Mouse (Mus musculus): ENCODE data around the gene Crtc3. TPM values are rescaled to one million over a fixed set of nuclear protein-coding genes. Genes with fewer than 3 reads are reported as not detected.

Crtc3 gene
- polyA plus RNA-seq, 1 experiment from 2014 or later, result 16.6 TPM

GRCm38 (mm10) chr7:80642552-80642951 is 46.1 kb downstream of the Crtc3 start:
- H3K27me3 ChIP-seq (replicated peaks; ENCODE audit: control insufficient read depth, insufficient read depth, low read length), result no peaks in the 10 kb centered on the region
- no peak overlapping the region for H3K4me3 ChIP-seq (ENCODE audit: low read depth, low read length)
- H3K9me3 ChIP-seq (ENCODE audit: control insufficient read depth, low read length), result no peaks in the 10 kb centered on the region
- 54% methylated on average over 5 of the region's 5 CpGs for WGBS
- no peak overlapping the region for H3K4me2 ChIP-seq
- H3K27ac ChIP-seq (ENCODE audit: low read depth, low read length), result no peak overlapping the region
- H3K36me3 ChIP-seq (ENCODE audit: control insufficient read depth, insufficient read depth, low read length), result no peaks in the 10 kb centered on the region
- DNase-seq (ENCODE audit: low spot score) (no peak), ATAC-seq (replicated peaks; ENCODE audit: low FRiP score) (no peak)
- peaks cover 56% of the 10 kb centered on the region for H3K4me1 ChIP-seq (replicated peaks; ENCODE audit: control insufficient read depth, insufficient read depth, low read length)
- no peak overlapping the region for H3K9ac ChIP-seq (ENCODE audit: low read depth, low read length)

DNA sequence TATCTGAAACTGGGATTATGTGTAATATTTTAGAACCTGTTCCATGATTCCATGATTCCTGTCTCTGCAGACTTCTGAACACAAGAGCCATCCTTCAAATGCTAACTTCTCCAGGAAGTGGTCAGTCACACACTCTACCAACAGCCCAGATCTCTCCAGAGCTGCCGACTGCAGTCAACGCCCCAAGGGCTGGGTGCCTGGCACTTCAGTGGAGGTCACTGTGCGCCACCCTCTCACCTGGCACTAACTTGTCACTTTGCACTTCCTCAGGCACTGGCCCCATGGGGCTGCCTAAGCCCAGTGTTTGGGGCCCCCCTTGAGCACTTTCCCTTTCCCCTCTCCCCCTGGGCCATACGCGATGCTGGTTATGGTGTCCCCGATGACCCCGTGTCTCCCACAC is 46.8 kb downstream of the Crtc3 start:
- no peak overlapping the region for H3K9ac ChIP-seq (ENCODE audit: low read depth, low read length)
- H3K4me3 ChIP-seq (ENCODE audit: low read depth, low read length), result no peak overlapping the region
- H3K9me3 ChIP-seq (ENCODE audit: control insufficient read depth, low read length), result no peaks in the 10 kb centered on the region
- peak overlapping the region; percentile 45; the same call in 1 of the 2 replicates for H3K27ac ChIP-seq (ENCODE audit: low read depth, low read length)
- peaks cover 54% of the 10 kb centered on the region for H3K4me1 ChIP-seq (replicated peaks; ENCODE audit: control insufficient read depth, insufficient read depth, low read length)
- H3K4me2 ChIP-seq, result peak overlapping the region; percentile 16
- H3K36me3 ChIP-seq (ENCODE audit: control insufficient read depth, insufficient read depth, low read length), result no peaks in the 10 kb centered on the region
- ATAC-seq (replicated peaks; ENCODE audit: low FRiP score) (no peak), DNase-seq (ENCODE audit: low spot score) (no peak)
- no peaks in the 10 kb centered on the region for H3K27me3 ChIP-seq (replicated peaks; ENCODE audit: control insufficient read depth, insufficient read depth, low read length)
- 63% methylated on average over 7 of the region's 7 CpGs for WGBS

GRCm38 (mm10) chr7:80641497-80641896 is 47.2 kb downstream of the Crtc3 start:
- ATAC-seq (replicated peaks; ENCODE audit: low FRiP score) (no peak), DNase-seq (ENCODE audit: low spot score) (no peak)
- H3K4me3 ChIP-seq (ENCODE audit: low read depth, low read length), result no peak overlapping the region
- no peak overlapping the region for H3K9ac ChIP-seq (ENCODE audit: low read depth, low read length)
- H3K27me3 ChIP-seq (replicated peaks; ENCODE audit: control insufficient read depth, insufficient read depth, low read length), result no peaks in the 10 kb centered on the region
- peak overlapping the region; percentile 16; the same call in 1 of the 2 replicates for H3K4me2 ChIP-seq
- no peaks in the 10 kb centered on the region for H3K36me3 ChIP-seq (ENCODE audit: control insufficient read depth, insufficient read depth, low read length)
- H3K4me1 ChIP-seq (replicated peaks; ENCODE audit: control insufficient read depth, insufficient read depth, low read length), result peaks cover 55% of the 10 kb centered on the region
- no peaks in the 10 kb centered on the region for H3K9me3 ChIP-seq (ENCODE audit: control insufficient read depth, low read length)
- 12% methylated on average over 4 of the region's 4 CpGs for WGBS
- H3K27ac ChIP-seq (ENCODE audit: low read depth, low read length), result peak overlapping the region; percentile 45; the same call in 1 of the 2 replicates

GRCm38 (mm10) chr7:80639981-80640380 is 48.7 kb downstream of the Crtc3 start:
- no peak for ATAC-seq (replicated peaks; ENCODE audit: low FRiP score)
- no peaks in the 10 kb centered on the region for H3K36me3 ChIP-seq (ENCODE audit: control insufficient read depth, insufficient read depth, low read length)
- H3K27me3 ChIP-seq (replicated peaks; ENCODE audit: control insufficient read depth, insufficient read depth, low read length), result no peaks in the 10 kb centered on the region
- no peak for DNase-seq (ENCODE audit: low spot score)
- WGBS, result 76% methylated on average over 3 of the region's 3 CpGs
- no peak overlapping the region for H3K27ac ChIP-seq (ENCODE audit: low read depth, low read length)
- no peak overlapping the region for H3K4me2 ChIP-seq
- H3K4me3 ChIP-seq (ENCODE audit: low read depth, low read length), result no peak overlapping the region
- no peak overlapping the region for H3K9ac ChIP-seq (ENCODE audit: low read depth, low read length)
- no peaks in the 10 kb centered on the region for H3K9me3 ChIP-seq (ENCODE audit: control insufficient read depth, low read length)
- H3K4me1 ChIP-seq (replicated peaks; ENCODE audit: control insufficient read depth, insufficient read depth, low read length), result peaks cover 62% of the 10 kb centered on the region

DNA sequence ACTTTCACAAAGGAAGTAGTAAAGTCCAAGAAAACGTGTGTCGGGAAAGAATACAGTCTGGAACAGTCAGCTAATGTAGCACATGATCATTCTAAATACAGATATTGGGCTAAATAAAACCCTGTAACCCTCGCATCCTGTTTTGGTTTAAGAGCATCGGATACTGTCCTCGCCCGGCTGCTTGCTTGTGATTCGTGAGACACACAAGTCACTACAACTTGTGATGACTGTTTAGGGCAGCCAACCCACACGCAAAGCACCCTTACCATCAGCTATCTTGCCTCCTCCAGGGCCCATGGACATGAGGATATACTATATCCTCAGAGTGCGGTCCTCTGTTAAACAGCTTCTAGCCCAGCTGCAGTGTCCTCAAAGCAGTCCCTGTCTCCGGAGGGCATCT is 50.2 kb downstream of the Crtc3 start:
- H3K27me3 ChIP-seq (replicated peaks; ENCODE audit: control insufficient read depth, insufficient read depth, low read length), result no peaks in the 10 kb centered on the region
- peaks cover 62% of the 10 kb centered on the region for H3K4me1 ChIP-seq (replicated peaks; ENCODE audit: control insufficient read depth, insufficient read depth, low read length)
- no peak overlapping the region for H3K9ac ChIP-seq (ENCODE audit: low read depth, low read length)
- no peak for DNase-seq (ENCODE audit: low spot score)
- no peak overlapping the region for H3K4me3 ChIP-seq (ENCODE audit: low read depth, low read length)
- WGBS, result 80% methylated on average over 10 of the region's 10 CpGs
- no peaks in the 10 kb centered on the region for H3K9me3 ChIP-seq (ENCODE audit: control insufficient read depth, low read length)
- no peaks in the 10 kb centered on the region for H3K36me3 ChIP-seq (ENCODE audit: control insufficient read depth, insufficient read depth, low read length)
- H3K27ac ChIP-seq (ENCODE audit: low read depth, low read length), result no peak overlapping the region
- no peak overlapping the region for H3K4me2 ChIP-seq
- no peak for ATAC-seq (replicated peaks; ENCODE audit: low FRiP score)

DNA sequence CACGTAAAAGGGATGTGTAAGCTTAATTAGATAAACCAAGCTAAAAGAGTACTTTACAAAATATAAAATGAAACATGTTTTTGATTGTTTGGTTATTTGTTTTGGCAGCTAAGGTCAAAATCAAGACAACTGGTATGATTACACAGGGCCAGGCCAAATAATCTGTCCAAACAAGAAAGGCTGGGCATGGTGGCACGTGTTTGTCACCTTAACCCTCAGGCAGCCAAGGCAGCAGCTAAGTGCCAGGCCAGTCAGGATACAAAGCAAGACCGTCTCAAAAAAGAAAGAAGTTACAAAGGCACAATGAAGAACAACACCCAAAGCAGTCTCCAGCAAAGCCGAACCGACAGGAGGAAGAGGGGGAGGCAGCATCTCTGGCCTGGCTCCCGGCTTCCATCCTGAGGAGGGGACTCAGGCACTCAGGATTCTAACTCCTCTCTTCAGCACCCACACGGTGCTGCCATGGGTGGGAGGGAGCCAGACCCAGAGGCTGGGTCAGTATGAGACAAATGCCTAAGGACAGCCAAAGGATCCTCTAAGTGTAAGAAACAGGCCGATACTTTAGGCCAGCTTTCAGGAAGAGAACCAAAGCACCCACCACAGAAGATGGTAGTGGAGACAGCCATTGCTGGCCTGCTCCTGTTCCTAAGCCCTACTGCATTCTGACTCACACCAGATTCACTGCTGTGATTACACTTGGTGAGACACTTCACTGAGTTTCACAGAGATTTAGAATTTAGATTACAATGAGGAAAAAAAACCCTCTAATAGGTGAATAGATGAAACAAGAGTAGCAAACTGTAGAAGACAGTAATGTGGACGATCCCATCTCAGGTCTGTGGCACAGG is 51.5 kb downstream of the Crtc3 start:
- DNase-seq (ENCODE audit: low spot score) (no peak), ATAC-seq (replicated peaks; ENCODE audit: low FRiP score) (no peak)
- no peaks in the 10 kb centered on the region for H3K36me3 ChIP-seq (ENCODE audit: control insufficient read depth, insufficient read depth, low read length)
- peaks cover 52% of the 10 kb centered on the region for H3K4me1 ChIP-seq (replicated peaks; ENCODE audit: control insufficient read depth, insufficient read depth, low read length)
- no peak overlapping the region for H3K4me3 ChIP-seq (ENCODE audit: low read depth, low read length)
- H3K9me3 ChIP-seq (ENCODE audit: control insufficient read depth, low read length), result no peaks in the 10 kb centered on the region
- no peak overlapping the region for H3K4me2 ChIP-seq
- no peak overlapping the region for H3K9ac ChIP-seq (ENCODE audit: low read depth, low read length)
- WGBS, result 70% methylated on average over 9 of the region's 9 CpGs
- H3K27ac ChIP-seq (ENCODE audit: low read depth, low read length), result no peak overlapping the region
- no peaks in the 10 kb centered on the region for H3K27me3 ChIP-seq (replicated peaks; ENCODE audit: control insufficient read depth, insufficient read depth, low read length)

- H3K4me1 ChIP-seq (replicated peaks; ENCODE audit: control insufficient read depth, insufficient read depth, low read length), result peaks cover 49% of the 10 kb centered on the region
These were observed 52.3 kb downstream of the Crtc3 start for GRCm38 (mm10) chr7:80636288-80636952.

DNA sequence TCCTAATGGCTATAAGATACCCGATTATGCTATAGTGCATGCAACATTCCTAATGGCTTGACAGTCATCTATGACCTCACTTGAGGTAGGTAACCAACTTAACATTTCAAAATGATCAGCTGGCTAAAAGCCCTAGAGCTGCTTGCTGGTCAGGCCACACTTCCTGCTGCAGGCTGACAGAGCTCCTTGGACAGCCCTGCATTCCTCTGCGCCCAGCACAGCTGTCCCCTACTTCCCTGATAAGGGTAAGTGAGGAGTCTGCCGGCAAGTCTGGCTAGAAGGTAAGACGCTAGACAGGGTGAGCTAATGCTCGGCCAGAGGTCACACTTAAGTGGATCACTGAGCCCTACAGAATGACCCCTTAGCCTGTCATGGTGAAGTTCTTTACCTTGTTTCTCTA is 52.8 kb downstream of the Crtc3 start:
- peak overlapping the region; percentile 16; the same call in 1 of the 2 replicates for H3K4me2 ChIP-seq
- 18% methylated on average over 5 of the region's 5 CpGs for WGBS

More at GRCm38 (mm10) chr7:80636288-80636952, 52.3 kb downstream of the Crtc3 start:
- Histone ChIP-seq H3K36me3 (ENCODE audit: control insufficient read depth, insufficient read depth, low read length) (no peaks in the 10 kb centered on the region), H3K4me2 (peak overlapping the region; percentile 16; the same call in 1 of the 2 replicates), H3K9ac (ENCODE audit: low read depth, low read length) (no peak overlapping the region), H3K4me3 (ENCODE audit: low read depth, low read length) (no peak overlapping the region), H3K9me3 (ENCODE audit: control insufficient read depth, low read length) (no peaks in the 10 kb centered on the region), H3K27me3 (replicated peaks; ENCODE audit: control insufficient read depth, insufficient read depth, low read length) (no peaks in the 10 kb centered on the region), H3K27ac (ENCODE audit: low read depth, low read length) (0 out of 2 replicates have a peak overlapping the region, but pooled peaks have one; percentile 8)
- DNase-seq (ENCODE audit: low spot score) (no peak), ATAC-seq (replicated peaks; ENCODE audit: low FRiP score) (no peak)
- WGBS, result 43% methylated on average over 17 of the region's 17 CpGs

More for the DNA sequence above, 52.8 kb downstream of the Crtc3 start:
- H3K36me3 ChIP-seq (ENCODE audit: control insufficient read depth, insufficient read depth, low read length), result no peaks in the 10 kb centered on the region
- ATAC-seq (replicated peaks; ENCODE audit: low FRiP score) (peak; percentile 49), DNase-seq (ENCODE audit: low spot score) (no peak)
- H3K9ac ChIP-seq (ENCODE audit: low read depth, low read length), result no peak overlapping the region
- no peaks in the 10 kb centered on the region for H3K27me3 ChIP-seq (replicated peaks; ENCODE audit: control insufficient read depth, insufficient read depth, low read length)
- peaks cover 50% of the 10 kb centered on the region for H3K4me1 ChIP-seq (replicated peaks; ENCODE audit: control insufficient read depth, insufficient read depth, low read length)
- peak overlapping the region; percentile 8; the same call in 1 of the 2 replicates for H3K27ac ChIP-seq (ENCODE audit: low read depth, low read length)
- no peak overlapping the region for H3K4me3 ChIP-seq (ENCODE audit: low read depth, low read length)
- no peaks in the 10 kb centered on the region for H3K9me3 ChIP-seq (ENCODE audit: control insufficient read depth, low read length)
